Mouse (Mus musculus): ENCODE data around the gene Vars2. TPM values are rescaled to one million over a fixed set of nuclear protein-coding genes. Genes with fewer than 3 reads are reported as not detected.

The Vars2 gene
- polyA plus RNA-seq, 1 experiment from 2014 or later, result 19.8 TPM

DNA sequence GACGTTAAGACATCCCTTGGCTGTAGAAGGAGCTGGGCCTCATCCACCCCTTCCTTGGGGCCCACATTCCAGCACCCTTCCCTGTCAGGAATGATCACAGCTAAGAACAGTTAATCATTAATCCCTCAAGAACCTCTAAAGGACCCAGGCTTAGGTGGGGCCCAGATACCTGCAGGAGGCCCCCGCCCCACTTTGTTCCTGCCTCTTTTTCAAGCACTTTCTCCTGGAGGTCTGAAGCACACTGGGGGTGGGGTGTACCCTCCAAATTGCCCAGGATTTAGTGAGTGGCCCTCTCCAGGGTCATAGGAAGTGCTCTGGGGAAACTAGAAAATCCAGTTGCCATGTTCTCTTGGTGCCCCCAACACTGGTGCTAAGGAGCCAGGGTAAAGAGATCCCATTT, 18.0 kb downstream of the Vars2 start:
- H3K27me3 ChIP-seq (replicated peaks; ENCODE audit: control insufficient read depth, insufficient read depth, low read length), result no peaks in the 10 kb centered on the region
- no peaks in the 10 kb centered on the region for H3K36me3 ChIP-seq (ENCODE audit: control insufficient read depth, insufficient read depth)
- WGBS, result 64% methylated on average over 2 of the region's 2 CpGs
- no peak overlapping the region for H3K4me3 ChIP-seq (replicated peaks; ENCODE audit: low read length)
- no peaks in the 10 kb centered on the region for H3K4me1 ChIP-seq (replicated peaks; ENCODE audit: control insufficient read depth, insufficient read depth, low read length)
- no peak for ATAC-seq
- H3K9ac ChIP-seq (replicated peaks; ENCODE audit: low read depth, low read length), result no peak overlapping the region
- H3K9me3 ChIP-seq (ENCODE audit: control insufficient read depth, low read length), result no peaks in the 10 kb centered on the region
- no peak overlapping the region for H3K4me2 ChIP-seq (ENCODE audit: low read length)
- no peak overlapping the region for H3K27ac ChIP-seq (ENCODE audit: low read length)

DNA sequence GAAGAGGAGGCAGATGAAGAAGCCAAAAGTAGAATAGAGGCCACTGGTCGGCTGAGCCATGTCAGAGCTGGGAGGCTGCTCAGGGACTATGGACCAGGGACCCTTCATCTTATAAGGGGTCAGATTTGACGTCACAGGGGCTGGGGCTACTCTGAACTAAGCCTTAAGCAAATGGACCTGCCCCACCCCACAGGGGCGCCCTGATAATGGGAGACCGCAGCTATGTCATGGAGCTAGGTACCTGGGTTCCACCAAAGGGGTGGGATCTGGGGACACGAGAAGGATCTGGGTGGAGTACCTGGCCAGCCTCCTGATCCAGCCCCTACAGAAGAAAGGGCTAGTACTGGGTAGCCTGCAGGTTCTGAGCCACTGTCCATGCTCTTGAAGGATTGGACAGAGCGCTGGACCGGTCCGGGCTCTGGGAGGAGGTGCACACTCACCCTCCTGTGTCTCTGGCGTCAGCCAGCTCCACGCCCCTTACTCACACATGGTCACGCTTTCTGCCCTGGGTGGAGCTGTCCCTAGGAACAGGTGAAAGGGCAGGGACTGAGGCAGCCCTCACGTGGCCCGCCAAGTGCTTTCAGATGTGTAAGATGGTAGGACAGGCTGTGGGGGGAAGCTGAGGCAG, 23.7 kb downstream of the Vars2 start, which contains the start of gene Mucl3:
TSS of gene Mucl3 (minus strand) at position 87 of the 628 bp plus-strand sequence.
- no peak within 1 kb of the TSS for H3K4me2 ChIP-seq (ENCODE audit: low read length)
- 82% methylated on average over 13 of the region's 13 CpGs for WGBS
- no peak within 1 kb of the TSS for H3K4me3 ChIP-seq (replicated peaks; ENCODE audit: low read length)
- no peak for ATAC-seq
- H3K4me1 ChIP-seq (replicated peaks; ENCODE audit: control insufficient read depth, insufficient read depth, low read length), result no peaks in the 10 kb centered on the region
- H3K27me3 ChIP-seq (replicated peaks; ENCODE audit: control insufficient read depth, insufficient read depth, low read length), result no peaks in the 10 kb centered on the region
- no peaks in the 10 kb centered on the region for H3K36me3 ChIP-seq (ENCODE audit: control insufficient read depth, insufficient read depth)
- no peak within 1 kb of the TSS for H3K9ac ChIP-seq (replicated peaks; ENCODE audit: low read depth, low read length)
- H3K27ac ChIP-seq (ENCODE audit: low read length), result no peak within 1 kb of the TSS
- H3K9me3 ChIP-seq (ENCODE audit: control insufficient read depth, low read length), result no peaks in the 10 kb centered on the region

DNA sequence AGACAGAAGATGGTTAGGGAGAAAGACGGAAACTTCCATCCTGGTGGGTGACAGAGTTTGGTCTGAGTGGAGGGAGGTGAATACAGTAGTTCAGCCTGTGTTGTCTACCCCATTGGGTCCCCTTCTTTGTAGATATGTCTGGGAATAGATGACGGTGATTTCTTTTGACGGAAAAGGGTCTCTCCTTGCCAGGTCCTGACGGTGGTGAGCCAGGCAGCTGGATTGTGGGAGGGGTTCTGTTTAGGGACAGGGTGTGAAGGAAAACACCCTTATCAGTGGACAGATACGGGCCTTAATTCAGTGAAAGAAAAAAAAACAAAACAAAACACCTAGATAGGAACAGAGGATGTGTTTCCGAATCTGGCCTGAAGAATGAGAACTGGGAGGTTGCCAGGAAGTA, 28.0 kb downstream of the Vars2 start:
- Histone ChIP-seq H3K27me3 (replicated peaks; ENCODE audit: control insufficient read depth, insufficient read depth, low read length) (0 out of 2 replicates have a peak, but pooled peaks cover 4% of the 10 kb centered on the region), H3K9ac (replicated peaks; ENCODE audit: low read depth, low read length) (no peak overlapping the region), H3K4me3 (replicated peaks; ENCODE audit: low read length) (no peak overlapping the region), H3K27ac (ENCODE audit: low read length) (no peak overlapping the region), H3K4me2 (ENCODE audit: low read length) (no peak overlapping the region), H3K9me3 (ENCODE audit: control insufficient read depth, low read length) (no peaks in the 10 kb centered on the region), H3K4me1 (replicated peaks; ENCODE audit: control insufficient read depth, insufficient read depth, low read length) (no peaks in the 10 kb centered on the region), H3K36me3 (ENCODE audit: control insufficient read depth, insufficient read depth) (no peaks in the 10 kb centered on the region)
- no peak for ATAC-seq
- WGBS, result 77% methylated on average over 6 of the region's 6 CpGs

DNA sequence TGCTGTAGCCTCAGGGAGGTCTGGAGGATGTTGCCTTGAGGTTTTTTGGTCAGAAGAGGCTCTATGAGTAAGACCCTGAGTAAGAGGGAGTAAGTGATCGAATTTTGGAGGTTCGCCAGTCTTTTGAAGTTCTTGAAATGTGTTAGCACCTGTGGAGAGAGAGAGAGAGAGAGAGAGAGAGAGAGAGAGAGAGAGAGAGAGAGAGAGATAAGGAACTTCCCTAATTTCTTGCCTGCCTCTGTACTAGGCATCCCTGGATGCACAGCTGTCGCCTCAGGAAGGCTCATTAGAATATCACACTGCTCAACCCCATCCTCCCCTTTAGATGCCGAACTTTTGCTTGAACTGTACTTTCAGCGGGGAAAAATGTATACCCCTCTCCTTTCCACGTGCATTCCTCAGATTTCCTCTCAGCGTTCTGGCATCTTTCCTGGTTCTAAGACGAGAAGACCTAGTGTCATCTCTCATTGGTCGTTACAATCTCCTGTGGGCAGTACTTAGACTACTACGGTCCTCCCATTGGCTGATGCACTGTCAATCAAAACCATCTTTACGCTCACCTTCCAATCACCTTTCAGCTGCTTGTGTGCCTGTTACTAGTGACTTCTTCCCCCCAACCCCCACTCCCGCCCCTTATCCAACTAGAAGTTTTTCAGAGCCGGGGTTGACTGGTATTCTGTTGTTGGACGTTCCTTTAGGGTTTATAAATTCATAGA, 28.8 kb downstream of the Vars2 start:
- no peak overlapping the region for H3K9ac ChIP-seq (replicated peaks; ENCODE audit: low read depth, low read length)
- ATAC-seq, result peak; percentile 71
- H3K9me3 ChIP-seq (ENCODE audit: control insufficient read depth, low read length), result no peaks in the 10 kb centered on the region
- 0 out of 2 replicates have a peak overlapping the region, but pooled peaks have one; percentile 21 for H3K4me2 ChIP-seq (ENCODE audit: low read length)
- no peak overlapping the region for H3K4me3 ChIP-seq (replicated peaks; ENCODE audit: low read length)
- 0 out of 2 replicates have a peak, but pooled peaks cover 4% of the 10 kb centered on the region for H3K27me3 ChIP-seq (replicated peaks; ENCODE audit: control insufficient read depth, insufficient read depth, low read length)
- 32% methylated on average over 14 of the region's 14 CpGs for WGBS
- no peaks in the 10 kb centered on the region for H3K4me1 ChIP-seq (replicated peaks; ENCODE audit: control insufficient read depth, insufficient read depth, low read length)
- H3K27ac ChIP-seq (ENCODE audit: low read length), result no peak overlapping the region
- H3K36me3 ChIP-seq (ENCODE audit: control insufficient read depth, insufficient read depth), result no peaks in the 10 kb centered on the region

DNA sequence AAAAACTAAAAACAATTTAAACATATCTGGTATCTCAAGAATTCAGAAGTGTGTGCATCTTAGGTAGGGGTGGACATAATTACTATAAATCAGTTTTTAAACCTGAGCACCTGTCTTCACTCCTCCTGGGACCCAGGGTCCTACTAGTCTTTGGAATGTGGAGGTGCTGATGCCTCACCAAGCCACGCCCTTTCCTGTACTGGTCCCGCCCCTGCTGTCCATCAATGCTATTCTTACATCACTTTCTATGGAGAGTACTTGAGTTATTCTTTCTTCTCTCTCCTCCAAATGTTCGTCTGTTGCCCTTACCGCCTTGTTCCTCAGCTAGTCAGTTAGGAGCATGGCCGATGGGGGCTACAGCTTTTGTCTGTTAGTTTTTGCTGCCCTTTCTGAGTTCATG, 31.0 kb downstream of the Vars2 start:
- Histone ChIP-seq H3K4me2 (ENCODE audit: low read length) (no peak overlapping the region), H3K9me3 (ENCODE audit: control insufficient read depth, low read length) (no peaks in the 10 kb centered on the region), H3K4me3 (replicated peaks; ENCODE audit: low read length) (no peak overlapping the region), H3K4me1 (replicated peaks; ENCODE audit: control insufficient read depth, insufficient read depth, low read length) (no peaks in the 10 kb centered on the region), H3K9ac (replicated peaks; ENCODE audit: low read depth, low read length) (no peak overlapping the region), H3K27me3 (replicated peaks; ENCODE audit: control insufficient read depth, insufficient read depth, low read length) (0 out of 2 replicates have a peak, but pooled peaks cover 4% of the 10 kb centered on the region), H3K27ac (ENCODE audit: low read length) (no peak overlapping the region), H3K36me3 (ENCODE audit: control insufficient read depth, insufficient read depth) (no peaks in the 10 kb centered on the region)
- WGBS, result 29% methylated on average over 5 of the region's 5 CpGs
- ATAC-seq, result 0 out of 2 replicates have a peak, but pooled peaks have one; percentile 25

DNA sequence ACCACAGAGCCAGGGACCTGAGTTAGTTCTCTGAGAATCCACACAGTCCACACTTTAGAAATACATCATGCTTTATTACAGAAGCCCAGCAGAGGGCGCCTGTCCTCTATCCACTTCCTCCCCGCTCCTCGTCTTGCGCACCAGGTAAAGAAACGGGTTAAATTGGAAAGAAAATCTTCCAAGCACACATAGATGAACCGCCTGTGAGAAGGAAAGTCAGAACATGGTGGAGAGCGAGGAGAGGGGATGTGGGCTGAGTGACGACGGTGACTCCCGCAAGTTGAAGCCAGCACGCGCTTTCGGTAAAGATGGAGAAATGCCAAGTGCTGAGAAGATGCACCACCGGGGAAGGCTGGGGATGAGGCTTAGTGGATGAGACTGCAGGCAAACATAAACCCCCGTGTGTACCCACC, 31.7 kb downstream of the Vars2 start:
- Histone ChIP-seq H3K4me2 (ENCODE audit: low read length) (peak overlapping the region; percentile 84), H3K36me3 (ENCODE audit: control insufficient read depth, insufficient read depth) (no peaks in the 10 kb centered on the region), H3K9ac (replicated peaks; ENCODE audit: low read depth, low read length) (peak overlapping the region; percentile 39), H3K9me3 (ENCODE audit: control insufficient read depth, low read length) (no peaks in the 10 kb centered on the region), H3K4me3 (replicated peaks; ENCODE audit: low read length) (peak overlapping the region; percentile 52), H3K4me1 (replicated peaks; ENCODE audit: control insufficient read depth, insufficient read depth, low read length) (no peaks in the 10 kb centered on the region), H3K27ac (ENCODE audit: low read length) (no peak overlapping the region; the same call in 1 of the 2 replicates), H3K27me3 (replicated peaks; ENCODE audit: control insufficient read depth, insufficient read depth, low read length) (0 out of 2 replicates have a peak, but pooled peaks cover 4% of the 10 kb centered on the region)
- ATAC-seq, result peak; percentile 84
- WGBS, result 0% methylated on average over 15 of the region's 15 CpGs

DNA sequence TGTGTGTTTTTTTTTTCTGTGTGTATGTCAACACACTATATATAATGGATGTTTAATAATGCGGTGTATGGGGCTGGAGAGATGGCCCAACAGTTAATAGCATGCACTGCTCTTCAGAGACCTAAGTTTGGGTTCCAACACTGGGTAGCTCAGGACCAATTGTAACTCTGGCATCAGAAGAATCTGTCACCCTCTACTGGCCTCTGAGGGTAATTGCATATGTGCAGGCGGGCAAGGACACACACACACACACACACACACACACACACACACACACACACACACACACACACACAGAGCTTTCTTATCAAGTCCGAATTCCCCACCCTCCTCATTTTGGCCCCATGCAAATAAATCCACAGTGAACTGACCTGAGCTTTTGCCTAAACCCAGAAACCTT, 32.2 kb downstream of the Vars2 start:
- Histone ChIP-seq H3K9ac (replicated peaks; ENCODE audit: low read depth, low read length) (no peak overlapping the region), H3K9me3 (ENCODE audit: control insufficient read depth, low read length) (no peaks in the 10 kb centered on the region), H3K4me2 (ENCODE audit: low read length) (no peak overlapping the region), H3K4me3 (replicated peaks; ENCODE audit: low read length) (no peak overlapping the region), H3K36me3 (ENCODE audit: control insufficient read depth, insufficient read depth) (no peaks in the 10 kb centered on the region), H3K27me3 (replicated peaks; ENCODE audit: control insufficient read depth, insufficient read depth, low read length) (0 out of 2 replicates have a peak, but pooled peaks cover 4% of the 10 kb centered on the region), H3K4me1 (replicated peaks; ENCODE audit: control insufficient read depth, insufficient read depth, low read length) (no peaks in the 10 kb centered on the region), H3K27ac (ENCODE audit: low read length) (no peak overlapping the region)
- WGBS, result 73% methylated on average over 3 of the region's 3 CpGs
- peak; percentile 24; the same call in 1 of the 2 replicates for ATAC-seq

DNA sequence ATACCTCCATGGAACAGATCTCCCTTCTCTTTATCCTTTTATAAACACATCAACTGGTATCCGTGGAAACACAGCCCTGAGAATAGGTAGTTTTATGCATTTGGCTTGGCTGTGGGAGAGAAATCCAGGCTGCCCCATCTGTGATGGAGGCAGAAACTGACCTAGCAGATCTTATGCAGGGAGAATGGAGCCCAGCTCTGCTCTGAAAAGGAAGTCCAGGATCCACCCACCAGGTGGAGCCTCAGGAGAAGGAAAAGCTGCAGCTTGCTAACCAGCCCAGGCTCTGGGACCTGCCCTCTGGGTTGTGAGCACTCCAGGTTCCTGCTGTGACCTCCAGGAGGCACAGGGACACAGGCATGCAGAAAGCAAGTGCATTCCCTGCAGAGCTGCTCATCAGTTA, 33.4 kb downstream of the Vars2 start:
- Histone ChIP-seq H3K4me3 (replicated peaks; ENCODE audit: low read length) (no peak overlapping the region), H3K27me3 (replicated peaks; ENCODE audit: control insufficient read depth, insufficient read depth, low read length) (0 out of 2 replicates have a peak, but pooled peaks cover 4% of the 10 kb centered on the region), H3K9ac (replicated peaks; ENCODE audit: low read depth, low read length) (0 out of 2 replicates have a peak overlapping the region, but pooled peaks have one; percentile 2), H3K9me3 (ENCODE audit: control insufficient read depth, low read length) (no peaks in the 10 kb centered on the region), H3K27ac (ENCODE audit: low read length) (no peak overlapping the region), H3K4me2 (ENCODE audit: low read length) (no peak overlapping the region), H3K36me3 (ENCODE audit: control insufficient read depth, insufficient read depth) (no peaks in the 10 kb centered on the region), H3K4me1 (replicated peaks; ENCODE audit: control insufficient read depth, insufficient read depth, low read length) (no peaks in the 10 kb centered on the region)
- WGBS, result 23% methylated on average over 1 of the region's 1 CpGs
- no peak for ATAC-seq

DNA sequence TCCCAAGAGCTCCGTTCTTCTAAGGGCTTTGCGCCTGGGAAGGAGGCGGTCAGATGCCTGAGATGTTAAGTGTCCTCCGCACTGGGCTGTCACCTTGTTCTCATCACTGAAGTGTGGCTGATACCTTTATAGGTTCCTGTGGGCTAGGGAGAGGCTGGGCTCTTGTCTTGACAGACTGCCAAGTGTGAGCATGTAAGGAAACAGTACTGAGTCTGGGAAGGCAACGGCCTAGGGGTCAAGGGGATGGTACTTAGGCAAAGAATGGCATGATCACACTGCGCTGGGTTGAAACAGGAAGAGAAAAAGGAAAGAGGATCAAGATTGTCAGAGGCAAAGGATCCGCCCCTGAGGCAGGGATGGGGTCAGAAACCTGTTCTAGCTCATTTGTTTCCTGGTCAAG, 40.9 kb downstream of the Vars2 start, which contains the start of gene Gm9573:
TSS of gene Gm9573 (minus strand) at position 101 of the 400 bp plus-strand sequence.
- Histone ChIP-seq H3K9ac (replicated peaks; ENCODE audit: low read depth, low read length) (no peak within 1 kb of the TSS), H3K4me1 (replicated peaks; ENCODE audit: control insufficient read depth, insufficient read depth, low read length) (no peaks in the 10 kb centered on the region), H3K27ac (ENCODE audit: low read length) (no peak within 1 kb of the TSS), H3K4me2 (ENCODE audit: low read length) (no peak within 1 kb of the TSS), H3K27me3 (replicated peaks; ENCODE audit: control insufficient read depth, insufficient read depth, low read length) (no peaks in the 10 kb centered on the region), H3K36me3 (ENCODE audit: control insufficient read depth, insufficient read depth) (no peaks in the 10 kb centered on the region), H3K9me3 (ENCODE audit: control insufficient read depth, low read length) (no peaks in the 10 kb centered on the region), H3K4me3 (replicated peaks; ENCODE audit: low read length) (no peak within 1 kb of the TSS)
- ATAC-seq, result no peak
- 92% methylated on average over 7 of the region's 7 CpGs for WGBS
